Mouse (Mus musculus) stomach, postnatal 0 days (tissue): Measurements from ENCODE around the gene Smg9. TPM values are rescaled to one million over a fixed set of nuclear protein-coding genes. Genes with fewer than 3 reads are reported as not detected.

ENCODE experiments used
- ATAC-seq: fragments of 200-750 bp; cut with Nextera tagmentation; 2 replicates; pipeline ENCODE4 v1.8.0; 2017; ENCODE audit not compliant: low FRiP score, low TSS enrichment
- DNase-seq: peaks from one replicate; pipeline ENCODE4 v3.0.0-alpha.2; 2016; ENCODE audit warnings: low spot score
- H3K27ac ChIP-seq: fragments of 300-500 bp; sonication (generic); replicated peaks from 2 replicates; pipeline ENCODE4 v1.5.1; 2014; ENCODE audit warnings: mild to moderate bottlenecking, control low read depth
- H3K27me3 ChIP-seq: fragments of 300-500 bp; sonication (generic); 2 replicates; pipeline ENCODE4 v1.6.1; 2014; ENCODE audit warnings: low read length; ENCODE audit not compliant: control insufficient read depth, insufficient read depth
- H3K36me3 ChIP-seq: fragments of 300-500 bp; sonication (generic); 2 replicates; pipeline ENCODE4 v1.6.1; 2014; ENCODE audit warnings: low read length, mixed read lengths; ENCODE audit not compliant: control insufficient read depth, insufficient read depth
- H3K4me1 ChIP-seq: fragments of 300-500 bp; sonication (generic); replicated peaks from 2 replicates; pipeline ENCODE4 v1.6.1; 2014; ENCODE audit warnings: antibody characterized with exemption; ENCODE audit not compliant: control insufficient read depth, insufficient read depth
- H3K4me2 ChIP-seq: fragments of 300-500 bp; sonication (generic); replicated peaks from 2 replicates; pipeline ENCODE4 v1.6.1; 2014; ENCODE audit warnings: low read depth, mild to moderate bottlenecking, control low read depth, moderate library complexity
- H3K4me3 ChIP-seq: fragments of 300-500 bp; sonication (generic); 2 replicates; pipeline ENCODE4 v1.5.1; 2014; ENCODE audit warnings: low read depth, low read length, control low read depth
- H3K9ac ChIP-seq: fragments of 300-500 bp; sonication (generic); 2 replicates; pipeline ENCODE4 v1.6.1; 2014; ENCODE audit warnings: mild to moderate bottlenecking, low read length, control low read depth, mixed read lengths
- H3K9me3 ChIP-seq: fragments of 300-500 bp; sonication (generic); 2 replicates; pipeline ENCODE4 v1.6.1; 2016; ENCODE audit warnings: low read length; ENCODE audit not compliant: control insufficient read depth
- CTCF ChIP-seq: IDR thresholded peaks from 2 replicates; pipeline ENCODE4 v1.5.1; 2016; ENCODE audit warnings: antibody characterized with exemption, low read depth, mild to moderate bottlenecking, moderate library complexity
- EP300 ChIP-seq: optimal IDR thresholded peaks from 2 replicates; pipeline ENCODE3; 2016; ENCODE audit warnings: antibody characterized with exemption
- WGBS: fragments of 180-500 bp; shearing (Covaris S2); extraction: QIAGEN DNeasy Blood & Tissue Kit; methylation state at CpG from one replicate; pipeline ENCODE4 v1.1.7; 2014; 5-methylcytosine and 5-hydroxymethylcytosine counted together
- polyA plus RNA-seq: library from polyadenylated mRNA; unstranded; fragments of >200 nt; fragmentation: Nextera tagmentation; extraction: Ambion mirVana; gene quantifications from 2 replicates; pipeline ENCODE4 v1.2.1, GENCODE M21; 2015

Smg9 gene
- polyA plus RNA-seq, 1 experiment from 2014 or later: 14.1 TPM

- no peak overlapping the region for H3K4me2 ChIP-seq
- no peak for DNase-seq
- H3K9ac ChIP-seq: no peak overlapping the region
- H3K27me3 ChIP-seq: no peaks in the 10 kb centered on the region
- no peaks in the 10 kb centered on the region for H3K9me3 ChIP-seq
- WGBS: 86% methylated on average over 8 of the region's 8 CpGs
- H3K27ac ChIP-seq: no peak overlapping the region
- ATAC-seq: no peak
- no peaks in the 10 kb centered on the region for H3K4me1 ChIP-seq
- peaks cover 11% of the 10 kb centered on the region; the same call in 1 of the 2 replicates for H3K36me3 ChIP-seq
- H3K4me3 ChIP-seq: no peak overlapping the region
- TF ChIP-seq CTCF: no peak
- no peak for TF ChIP-seq EP300
Observed at GRCm38 (mm10) chr7:24419579-24419978, 20.2 kb downstream of the Smg9 start.

GRCm38 (mm10) chr7:24421648-24422047 is 22.2 kb downstream of the Smg9 start:
- no peaks in the 10 kb centered on the region for H3K9me3 ChIP-seq
- no peak for ATAC-seq
- TF ChIP-seq EP300: no peak
- peak; percentile 18; the same call in 1 of the 2 replicates for TF ChIP-seq CTCF
- no peak overlapping the region for H3K9ac ChIP-seq
- H3K36me3 ChIP-seq: peaks cover 9% of the 10 kb centered on the region; the same call in 1 of the 2 replicates
- no peaks in the 10 kb centered on the region for H3K27me3 ChIP-seq
- H3K4me3 ChIP-seq: no peak overlapping the region
- no peak overlapping the region for H3K4me2 ChIP-seq
- no peaks in the 10 kb centered on the region for H3K4me1 ChIP-seq
- no peak overlapping the region for H3K27ac ChIP-seq
- 75% methylated on average over 7 of the region's 7 CpGs for WGBS
- no peak for DNase-seq

- H3K9ac ChIP-seq: no peak overlapping the region
- H3K4me1 ChIP-seq: no peaks in the 10 kb centered on the region
- WGBS: 84% methylated on average over 8 of the region's 8 CpGs
- ATAC-seq (no peak), DNase-seq (no peak)
- no peak overlapping the region for H3K27ac ChIP-seq
- H3K27me3 ChIP-seq: no peaks in the 10 kb centered on the region
- no peaks in the 10 kb centered on the region for H3K9me3 ChIP-seq
- TF ChIP-seq EP300 (no peak), CTCF (no peak)
- H3K36me3 ChIP-seq: peaks cover 9% of the 10 kb centered on the region; the same call in 1 of the 2 replicates
- H3K4me2 ChIP-seq: no peak overlapping the region
- no peak overlapping the region for H3K4me3 ChIP-seq
Observed at GRCm38 (mm10) chr7:24422251-24422650, 22.8 kb downstream of the Smg9 start.

GRCm38 (mm10) chr7:24423107-24423763 is 23.8 kb downstream of the Smg9 start:
- no peaks in the 10 kb centered on the region for H3K9me3 ChIP-seq
- no peak overlapping the region for H3K4me2 ChIP-seq
- ATAC-seq (no peak), DNase-seq (no peak)
- no peak overlapping the region for H3K9ac ChIP-seq
- H3K27me3 ChIP-seq: no peaks in the 10 kb centered on the region
- no peaks in the 10 kb centered on the region for H3K4me1 ChIP-seq
- H3K4me3 ChIP-seq: no peak overlapping the region
- H3K27ac ChIP-seq: no peak overlapping the region
- TF ChIP-seq CTCF: no peak
- no peak for TF ChIP-seq EP300
- H3K36me3 ChIP-seq: peaks cover 9% of the 10 kb centered on the region; the same call in 1 of the 2 replicates
- 72% methylated on average over 15 of the region's 15 CpGs for WGBS

- peaks cover 9% of the 10 kb centered on the region; the same call in 1 of the 2 replicates for H3K36me3 ChIP-seq
- TF ChIP-seq EP300 (no peak), CTCF (no peak)
- H3K27ac ChIP-seq: no peak overlapping the region
- no peak overlapping the region for H3K9ac ChIP-seq
- no peaks in the 10 kb centered on the region for H3K9me3 ChIP-seq
- 69% methylated on average over 12 of the region's 12 CpGs for WGBS
- H3K4me2 ChIP-seq: no peak overlapping the region
- DNase-seq (peak; percentile 31), ATAC-seq (no peak)
- no peaks in the 10 kb centered on the region for H3K4me1 ChIP-seq
- no peak overlapping the region for H3K4me3 ChIP-seq
- no peaks in the 10 kb centered on the region for H3K27me3 ChIP-seq
Observed at GRCm38 (mm10) chr7:24423956-24424732, 24.7 kb downstream of the Smg9 start.

- no peak overlapping the region for H3K27ac ChIP-seq
- ATAC-seq: no peak
- H3K4me3 ChIP-seq: no peak overlapping the region
- no peaks in the 10 kb centered on the region for H3K9me3 ChIP-seq
- no peaks in the 10 kb centered on the region for H3K27me3 ChIP-seq
- no peaks in the 10 kb centered on the region for H3K4me1 ChIP-seq
- H3K4me2 ChIP-seq: no peak overlapping the region
- TF ChIP-seq EP300: no peak
- no peak for TF ChIP-seq CTCF
- 64% methylated on average over 9 of the region's 9 CpGs for WGBS
- no peak for DNase-seq
- H3K36me3 ChIP-seq: peaks cover 7% of the 10 kb centered on the region; the same call in 1 of the 2 replicates
- no peak overlapping the region for H3K9ac ChIP-seq
Observed at GRCm38 (mm10) chr7:24425919-24426318, 26.5 kb downstream of the Smg9 start.
